Mouse (Mus musculus): ENCODE results near the gene Tmem9b.

DNA sequence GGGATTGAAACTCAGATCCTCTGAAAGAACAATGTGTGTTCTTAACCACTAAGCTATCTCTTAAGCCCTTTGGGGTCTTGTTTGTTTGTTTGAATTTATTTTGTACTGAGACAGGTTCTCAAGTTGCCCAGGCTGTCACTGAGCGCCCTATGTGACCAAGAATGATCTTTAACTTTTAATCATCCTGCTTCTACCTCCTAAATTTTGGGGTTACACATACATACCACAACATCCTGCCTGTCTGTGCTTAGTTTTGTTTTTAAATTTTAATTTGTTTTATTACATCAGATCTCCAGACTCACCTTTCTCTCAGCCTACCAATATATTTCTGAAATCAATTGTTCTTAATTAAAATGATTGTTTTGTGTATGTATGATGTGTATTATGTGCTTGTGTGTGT lies 11.6 kb downstream of the Tmem9b start:
- TF ChIP-seq CTCF (IDR thresholded peaks at IDR 0.05; ENCODE audit: borderline replicate concordance, control insufficient read depth, extremely low read depth, insufficient read depth, low read length, poor library complexity): no peak
- no peak for TF ChIP-seq POLR2A (IDR thresholded peaks at IDR 0.05; ENCODE audit: control insufficient read depth, extremely low read depth, insufficient read depth, low read length, poor library complexity)

Measured in thymus, adult 2 months (tissue).